11 mouse cellular contexts compared by ENCODE assay signal in genomic region chr2:103696177-103696576, GRCm38 (mm10).
A peak's percentile ranks its signal among the peaks of the same experiment; 100 is the strongest.
DNase-seq lines count a peak whose midpoint lies in the region; ATAC-seq and TF ChIP-seq lines count a peak whose summit lies in the region.
"Had no signal": no experiment of that assay in that cellular context is flagged by ENCODE, and none has a peak within 500 bp of the region (broad histone marks: within the 10 kb centered on the region; RNA-seq: fewer than 3 reads in every experiment).

No protein-coding gene starts in this region.

- H3K36me3 ChIP-seq in heart, embryonic 15.5 days = peaks cover under 1% of the 10 kb centered on the region; the same call in 1 of the 2 replicates
- no peaks in the 10 kb centered on the region for H3K36me3 ChIP-seq in stomach, embryonic 16.5 days (ENCODE audit: control insufficient read depth, insufficient read depth, low read length)
- H3K36me3 ChIP-seq in thymus, adult 2 months (ENCODE audit: control insufficient read depth, insufficient read depth, low read length) = peaks cover 2% of the 10 kb centered on the region; the same call in 1 of the 2 replicates

- no peaks in the 10 kb centered on the region for H3K9me3 ChIP-seq in heart, embryonic 15.5 days (replicated peaks)
- no peaks in the 10 kb centered on the region for H3K9me3 ChIP-seq in stomach, embryonic 16.5 days (replicated peaks; ENCODE audit: control insufficient read depth, low read length)

- no peak overlapping the region for H3K9ac ChIP-seq in heart, embryonic 15.5 days
- no peak overlapping the region for H3K9ac ChIP-seq in stomach, embryonic 16.5 days (ENCODE audit: low read length)

- no peak for TF ChIP-seq CTCF in thymus, adult 2 months (IDR thresholded peaks at IDR 0.05; ENCODE audit: borderline replicate concordance, control insufficient read depth, extremely low read depth, insufficient read depth, low read length, poor library complexity)

- no peak for DNase-seq in heart, adult 8-10 months (ENCODE audit: low spot score)
- DNase-seq in fibroblast of lung, adult 2 months (ENCODE audit: low read depth) = peak; percentile 84
- peak; percentile 28 for DNase-seq in large intestine, adult 2 months (ENCODE audit: low read depth, low spot score)
- no peak for DNase-seq in MN1 (ENCODE audit: low spot score)
- DNase-seq in thymus, adult 2 months = no peak

- no peak overlapping the region for H3K4me2 ChIP-seq in heart, embryonic 15.5 days
- H3K4me2 ChIP-seq in stomach, embryonic 16.5 days (ENCODE audit: low read depth, low read length) = no peak overlapping the region

- 0 out of 2 replicates have a peak, but pooled peaks have one; percentile 55 for ATAC-seq in heart, embryonic 15.5 days (replicated peaks; ENCODE audit: insufficient number of reproducible peaks, insufficient read depth, low FRiP score, low read depth)
- ATAC-seq in stomach, embryonic 16.5 days (ENCODE audit: insufficient read depth, low FRiP score) = peak; percentile 69; the same call in 1 of the 2 replicates
- ATAC-seq in megakaryocyte progenitor cell, adult 5-6 weeks (replicated peaks; ENCODE audit: poor library complexity) = no peak
- ATAC-seq: inflammation-experienced regulatory T-cells, adult 6 months had no signal

- 45% methylated on average over 3 of the region's 3 CpGs for WGBS in heart, embryonic 15.5 days
- WGBS in large intestine, adult 2 months = 37% methylated on average over 3 of the region's 3 CpGs
- WGBS in stomach, embryonic 16.5 days = 62% methylated on average over 3 of the region's 3 CpGs
- 92% methylated on average over 3 of the region's 3 CpGs for WGBS in thymus, adult 2 months

- TF ChIP-seq POLR2A in thymus, adult 2 months (IDR thresholded peaks at IDR 0.05; ENCODE audit: control insufficient read depth, extremely low read depth, insufficient read depth, low read length, poor library complexity) = no peak

- H3K4me1 ChIP-seq in heart, embryonic 15.5 days (replicated peaks) = peaks cover 8% of the 10 kb centered on the region
- no peaks in the 10 kb centered on the region for H3K4me1 ChIP-seq in stomach, embryonic 16.5 days (ENCODE audit: control insufficient read depth, insufficient read depth, low read length)
- H3K4me1 ChIP-seq in thymus, adult 2 months (replicated peaks; ENCODE audit: control insufficient read depth, insufficient read depth, low read length) = 0 out of 2 replicates have a peak, but pooled peaks cover 4% of the 10 kb centered on the region

- no peaks in the 10 kb centered on the region for H3K27me3 ChIP-seq in heart, embryonic 15.5 days
- H3K27me3 ChIP-seq in stomach, embryonic 16.5 days (ENCODE audit: control insufficient read depth, insufficient read depth, low read length) = no peaks in the 10 kb centered on the region
- H3K27me3 ChIP-seq in thymus, adult 2 months (ENCODE audit: control insufficient read depth, insufficient read depth, low read length) = no peaks in the 10 kb centered on the region
- H3K27me3 ChIP-seq: CH12.LX had no signal

- H3K27ac ChIP-seq in heart, embryonic 15.5 days = no peak overlapping the region
- no peak overlapping the region for H3K27ac ChIP-seq in stomach, embryonic 16.5 days (ENCODE audit: low read length)
- H3K27ac ChIP-seq in thymus, adult 2 months (ENCODE audit: control insufficient read depth, insufficient read depth, low read length) = no peak overlapping the region
- H3K27ac ChIP-seq: macrophage had no signal

- no peak overlapping the region for H3K4me3 ChIP-seq in heart, embryonic 15.5 days
- H3K4me3 ChIP-seq in stomach, embryonic 16.5 days (replicated peaks; ENCODE audit: low read length) = no peak overlapping the region
- no peak overlapping the region for H3K4me3 ChIP-seq in thymus, adult 2 months (ENCODE audit: control insufficient read depth, insufficient read depth, low read length)

Comparison
In these comparisons a context has a peak if more than half of its experiments do, and no peak if none do; other contexts are left out.
1. DNase-seq: peak in fibroblast of lung, adult 2 months (single experiment) and large intestine, adult 2 months (single experiment); none in heart, adult 8-10 months (single experiment), MN1 (single experiment) and thymus, adult 2 months (single experiment).